Comparison of ENCODE assay signal across 26 mouse cellular contexts in genomic region chr13:24501919-24502318, GRCm38 (mm10).
A peak's percentile ranks its signal among the peaks of the same experiment; 100 is the strongest.
DNase-seq lines count a peak whose midpoint lies in the region; ATAC-seq and TF ChIP-seq lines count a peak whose summit lies in the region.
"Had no signal": no experiment of that assay in that cellular context is flagged by ENCODE, and none has a peak within 500 bp of the region (broad histone marks: within the 10 kb centered on the region; RNA-seq: fewer than 3 reads in every experiment).

No protein-coding gene starts in this region.

- 60% methylated on average over 3 of the region's 3 CpGs for WGBS in liver, embryonic 11.5 days
- WGBS in bone marrow, adult 2 months: 8% methylated on average over 3 of the region's 3 CpGs
- 23% methylated on average over 3 of the region's 3 CpGs for WGBS in liver, embryonic 14.5 days (ENCODE audit: insufficient replicate concordance)

- no peak for TF ChIP-seq POLR2A in bone marrow, adult 2 months (IDR thresholded peaks at IDR 0.05; ENCODE audit: borderline replicate concordance, control insufficient read depth, low read depth, low read length)

- H3K27ac ChIP-seq in liver, embryonic 11.5 days (ENCODE audit: low read depth, low read length): peak overlapping the region; percentile 75; the same call in 1 of the 2 replicates
- no peak overlapping the region for H3K27ac ChIP-seq in bone marrow, adult 2 months (ENCODE audit: control insufficient read depth, insufficient read depth, low read depth, low read length, poor library complexity)
- H3K27ac ChIP-seq in liver, embryonic 14.5 days: peak overlapping the region; percentile 24
- H3K27ac ChIP-seq: forebrain, embryonic 13.5 days; heart, embryonic 10.5 days; hindbrain, embryonic 13.5 days; limb, embryonic 13.5 days; macrophage; midbrain, embryonic 10.5 days; neural tube, embryonic 13.5 days had no signal

- peak overlapping the region; percentile 45 for H3K4me3 ChIP-seq in liver, embryonic 11.5 days (ENCODE audit: low read depth, low read length)
- peak overlapping the region; percentile 31 for H3K4me3 ChIP-seq in bone marrow, adult 2 months (replicated peaks; ENCODE audit: control insufficient read depth, low read depth, low read length)
- peak overlapping the region; percentile 51 to 54 for H3K4me3 ChIP-seq in liver, embryonic 14.5 days (ENCODE audit: insufficient read depth in 1 of 2, low read depth in 2 of 2, low read length in 2 of 2)
- H3K4me3 ChIP-seq: forebrain, embryonic 13.5 days; heart, embryonic 10.5 days; heart, embryonic 15.5 days; hindbrain, embryonic 13.5 days; limb, embryonic 13.5 days; midbrain, embryonic 10.5 days; myocyte; neural tube, embryonic 13.5 days had no signal

- TF ChIP-seq CTCF in bone marrow, adult 2 months (IDR thresholded peaks at IDR 0.05; ENCODE audit: control insufficient read depth, insufficient read depth, low read length): no peak
- no peak for TF ChIP-seq CTCF in liver, embryonic 14.5 days (IDR thresholded peaks at IDR 0.05; ENCODE audit: low read depth)

- peak overlapping the region; percentile 51 for H3K9ac ChIP-seq in liver, embryonic 11.5 days (ENCODE audit: low read depth, low read length)
- peak overlapping the region; percentile 64 for H3K9ac ChIP-seq in liver, embryonic 14.5 days (replicated peaks)
- H3K9ac ChIP-seq: forebrain, embryonic 13.5 days; heart, embryonic 15.5 days; hindbrain, embryonic 13.5 days; limb, embryonic 13.5 days; neural tube, embryonic 13.5 days had no signal

- ATAC-seq in liver, embryonic 11.5 days (replicated peaks; ENCODE audit: low FRiP score): no peak
- ATAC-seq in CD4-positive, CD25-positive, alpha-beta regulatory T cell, adult 4 months: peak; percentile 31
- ATAC-seq in liver, embryonic 14.5 days (ENCODE audit: insufficient read depth): no peak

- H3K4me2 ChIP-seq in liver, embryonic 11.5 days: peak overlapping the region; percentile 50
- H3K4me2 ChIP-seq in liver, embryonic 14.5 days (ENCODE audit: low read depth): peak overlapping the region; percentile 63
- H3K4me2 ChIP-seq: forebrain, embryonic 13.5 days; heart, embryonic 15.5 days; hindbrain, embryonic 13.5 days; limb, embryonic 13.5 days; neural tube, embryonic 13.5 days had no signal

- H3K4me1 ChIP-seq in liver, embryonic 11.5 days (replicated peaks; ENCODE audit: control insufficient read depth, insufficient read depth, low read length): peaks cover 19% of the 10 kb centered on the region
- peaks cover 1% of the 10 kb centered on the region for H3K4me1 ChIP-seq in bone marrow, adult 2 months (ENCODE audit: control insufficient read depth, insufficient read depth, low read length)
- H3K4me1 ChIP-seq in liver, embryonic 14.5 days (replicated peaks; ENCODE audit: control insufficient read depth in 2 of 2, insufficient read depth in 2 of 2, low read length in 1 of 2): peaks cover 18 to 26% of the 10 kb centered on the region in 2 experiments
- H3K4me1 ChIP-seq: limb, embryonic 13.5 days had no signal

- no peak for DNase-seq in liver, embryonic 11.5 days (ENCODE audit: low spot score)
- DNase-seq in liver: no peak
- no peak for DNase-seq in liver, embryonic 14.5 days (ENCODE audit: low read depth in 3 of 3, low spot score in 3 of 3)
- DNase-seq in layer of hippocampus, adult 8-10 months (ENCODE audit: low spot score in 2 of 2): no peak
- no peak for DNase-seq in spleen, postnatal 14 days (ENCODE audit: low spot score in 2 of 2)
- DNase-seq in layer of hippocampus, adult 11-12 months (ENCODE audit: low spot score): no peak
- DNase-seq: adrenal gland, adult 8-10 months; cerebellum, adult 9-10 months; gastrocnemius, postnatal 14 days; heart, adult 11 months; heart, postnatal 4 days; kidney, adult 11 months; lung, adult 2 months; lung, postnatal 10 days; right cerebral cortex, postnatal 4 days had no signal

- no peaks in the 10 kb centered on the region for H3K9me3 ChIP-seq in liver, embryonic 11.5 days (ENCODE audit: control insufficient read depth, low read length)
- no peaks in the 10 kb centered on the region for H3K9me3 ChIP-seq in liver, embryonic 14.5 days (ENCODE audit: control insufficient read depth, low read length)
- H3K9me3 ChIP-seq: forebrain, embryonic 13.5 days; heart, embryonic 10.5 days; heart, embryonic 15.5 days; hindbrain, embryonic 13.5 days; limb, embryonic 13.5 days; midbrain, embryonic 10.5 days; neural tube, embryonic 13.5 days had no signal

- H3K27me3 ChIP-seq in liver, embryonic 11.5 days (replicated peaks; ENCODE audit: control insufficient read depth, insufficient read depth, low read length): no peaks in the 10 kb centered on the region
- H3K27me3 ChIP-seq in liver, embryonic 14.5 days (ENCODE audit: control insufficient read depth, insufficient read depth, low read length): no peaks in the 10 kb centered on the region
- H3K27me3 ChIP-seq: forebrain, embryonic 13.5 days; heart, embryonic 15.5 days; hindbrain, embryonic 13.5 days; limb, embryonic 13.5 days; neural tube, embryonic 13.5 days had no signal

- no peak for TF ChIP-seq EP300 in liver, embryonic 14.5 days (IDR thresholded peaks at IDR 0.05; ENCODE audit: low read depth)

- no peaks in the 10 kb centered on the region for H3K36me3 ChIP-seq in liver, embryonic 11.5 days (ENCODE audit: control insufficient read depth, insufficient read depth, low read length)
- no peaks in the 10 kb centered on the region for H3K36me3 ChIP-seq in liver, embryonic 14.5 days (replicated peaks; ENCODE audit: control insufficient read depth, insufficient read depth, low read depth)
- H3K36me3 ChIP-seq: heart, embryonic 10.5 days; heart, embryonic 15.5 days; hindbrain, embryonic 13.5 days; limb, embryonic 13.5 days; midbrain, embryonic 10.5 days; neural tube, embryonic 13.5 days had no signal
